15 mouse cellular contexts compared by ENCODE assay signal in the genomic region with DNA sequence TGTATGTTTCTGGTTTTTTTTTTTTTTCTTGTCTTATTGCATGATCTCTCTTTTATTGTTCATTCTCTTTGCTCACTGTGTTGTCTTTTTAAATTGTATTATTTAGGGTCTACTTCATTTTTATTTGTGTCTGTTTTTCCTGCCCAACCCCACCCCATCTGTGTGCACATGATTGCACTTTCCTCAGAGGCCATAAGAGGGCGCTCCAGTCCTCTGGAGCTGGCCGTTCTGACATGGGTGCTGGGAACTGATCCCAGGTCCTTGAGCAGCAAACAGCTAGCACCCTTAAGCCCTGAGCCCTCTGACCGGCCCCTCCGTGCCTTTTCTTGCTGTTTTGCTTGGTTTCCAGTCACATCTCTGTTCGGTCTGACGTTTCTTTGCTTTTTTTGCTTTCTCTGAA. TPM values are rescaled to one million over a fixed set of nuclear protein-coding genes. Genes with fewer than 3 reads are reported as not detected.
DNase-seq lines count a peak whose midpoint lies in the region; ATAC-seq and TF ChIP-seq lines count a peak whose summit lies in the region.
"Had no signal": no experiment of that assay in that cellular context is flagged by ENCODE, and none has a peak within 500 bp of the region (broad histone marks: within the 10 kb centered on the region; RNA-seq: fewer than 3 reads in every experiment).

No protein-coding gene starts in this region.

- DNase-seq in gastrocnemius, adult 2 months: no peak
- DNase-seq in gastrocnemius, adult 18-20 months (ENCODE audit: low spot score): no peak
- DNase-seq in left cerebral cortex, adult 2 months (ENCODE audit: extremely low spot score in 1 of 2, low spot score in 2 of 2): no peak
- no peak for DNase-seq in left cerebral cortex, postnatal 36 days (ENCODE audit: low spot score in 2 of 2)
- DNase-seq in embryo, embryonic 9.5 days (ENCODE audit: extremely low spot score): no peak
- no peak for DNase-seq in urinary bladder, postnatal 10 days (ENCODE audit: low spot score)
- DNase-seq: cerebellum, adult 9-11 months; right cerebral cortex, postnatal 14 days; thymus, adult 18-20 months had no signal

- H3K4me2 ChIP-seq in intestine, postnatal 0 days (replicated peaks; ENCODE audit: low read depth): no peak overlapping the region
- H3K4me2 ChIP-seq: neural tube, embryonic 12.5 days had no signal

- H3K27ac ChIP-seq in gastrocnemius, adult 2 months: no peak overlapping the region
- no peak overlapping the region for H3K27ac ChIP-seq in left cerebral cortex, adult 2 months
- no peak overlapping the region for H3K27ac ChIP-seq in ES-Bruce4 (ENCODE audit: insufficient read depth, low read length)
- no peak overlapping the region for H3K27ac ChIP-seq in intestine, postnatal 0 days (ENCODE audit: low read depth, low read length)
- H3K27ac ChIP-seq: liver, embryonic 15.5 days; midbrain, embryonic 10.5 days; neural tube, embryonic 12.5 days had no signal

- no peaks in the 10 kb centered on the region for H3K9me3 ChIP-seq in ES-Bruce4 (replicated peaks; ENCODE audit: control insufficient read depth, insufficient read depth, low read length, poor library complexity, severe bottlenecking)
- no peaks in the 10 kb centered on the region for H3K9me3 ChIP-seq in intestine, postnatal 0 days (ENCODE audit: control insufficient read depth)
- H3K9me3 ChIP-seq: liver, embryonic 15.5 days had no signal

- TF ChIP-seq POLR2A in ES-Bruce4 (IDR thresholded peaks at IDR 0.05; ENCODE audit: insufficient read depth, low read length): no peak

- H3K27me3 ChIP-seq in ES-Bruce4 (ENCODE audit: control insufficient read depth, insufficient read depth, low read length, poor library complexity, severe bottlenecking): no peaks in the 10 kb centered on the region
- H3K27me3 ChIP-seq in intestine, postnatal 0 days (replicated peaks; ENCODE audit: control insufficient read depth, insufficient read depth, low read length): no peaks in the 10 kb centered on the region

- H3K4me3 ChIP-seq in gastrocnemius, adult 2 months: no peak overlapping the region
- no peak overlapping the region for H3K4me3 ChIP-seq in left cerebral cortex, adult 2 months
- no peak overlapping the region for H3K4me3 ChIP-seq in ES-Bruce4 (ENCODE audit: low read depth, low read length)
- no peak overlapping the region for H3K4me3 ChIP-seq in intestine, postnatal 0 days (ENCODE audit: low read depth, low read length)
- H3K4me3 ChIP-seq: liver, embryonic 15.5 days had no signal

- intact Hi-C loops in gastrocnemius, adult 2 months (cut with DNase I): no loop called here
- intact Hi-C loops in left cerebral cortex, adult 2 months (cut with DNase I): no loop called here
- intact Hi-C loops in left cerebral cortex, postnatal 36 days (cut with DNase I): no loop called here

- no peak for TF ChIP-seq EP300 in ES-Bruce4 (IDR thresholded peaks at IDR 0.05; ENCODE audit: insufficient read depth, low read depth, low read length)

- H3K36me3 ChIP-seq in ES-Bruce4 (ENCODE audit: control insufficient read depth, insufficient read depth, low read length, poor library complexity, severe bottlenecking): no peaks in the 10 kb centered on the region
- H3K36me3 ChIP-seq in intestine, postnatal 0 days (ENCODE audit: control insufficient read depth, insufficient read depth): peaks cover 28% of the 10 kb centered on the region

- peaks cover 4% of the 10 kb centered on the region for H3K4me1 ChIP-seq in ES-Bruce4 (ENCODE audit: control insufficient read depth, insufficient read depth, low read length)
- no peaks in the 10 kb centered on the region for H3K4me1 ChIP-seq in intestine, postnatal 0 days (replicated peaks; ENCODE audit: control insufficient read depth, insufficient read depth, low read length)

- ATAC-seq in intestine, postnatal 0 days: no peak
- ATAC-seq: inflammation-experienced regulatory T-cells, adult 6 months had no signal

- H3K9ac ChIP-seq in ES-Bruce4 (ENCODE audit: low read depth, poor library complexity, severe bottlenecking): no peak overlapping the region
- no peak overlapping the region for H3K9ac ChIP-seq in intestine, postnatal 0 days (ENCODE audit: low read depth, low read length)
- H3K9ac ChIP-seq: liver, embryonic 15.5 days; neural tube, embryonic 12.5 days had no signal

- peak; percentile 29; the same call in 1 of the 2 replicates for TF ChIP-seq CTCF in gastrocnemius, adult 2 months (IDR thresholded peaks at IDR 0.05)
- TF ChIP-seq CTCF in left cerebral cortex, adult 2 months (IDR thresholded peaks at IDR 0.05): peak; percentile 20
- TF ChIP-seq CTCF in ES-Bruce4 (IDR thresholded peaks at IDR 0.05; ENCODE audit: low read depth, low read length): peak; percentile 71
- peak; percentile 58 for TF ChIP-seq CTCF in intestine, postnatal 0 days (IDR thresholded peaks at IDR 0.05; ENCODE audit: low read depth)

- WGBS in intestine, postnatal 0 days: 91% methylated on average over 6 of the region's 6 CpGs

RNA-seq across cellular contexts. Expression of a gene that starts 3.2 kb away (rescaled TPM):
- total RNA-seq in gastrocnemius, adult 2 months (2021): 1 to 10 TPM; 3.9 to 9.7 TPM
- 10 to 100 TPM in 1 of 2 experiments, 1 to 10 TPM in 1; 5.2 to 10.5 TPM for total RNA-seq in gastrocnemius, adult 18-20 months (2021)
- 1 to 10 TPM; 5.6 to 8.0 TPM for total RNA-seq in left cerebral cortex, adult 2 months (2021)
- 1 to 10 TPM; 4.7 to 7.6 TPM for total RNA-seq in left cerebral cortex, postnatal 36 days (2021)
- 156 and 164 TPM in 2 replicates for polyA plus RNA-seq in ES-Bruce4 (2011; ENCODE audit: insufficient read depth, insufficient read length, low read depth, missing spikeins)
- polyA plus RNA-seq in intestine, postnatal 0 days (2015; fragmentation: Nextera tagmentation; extraction: Ambion mirVana): 109 and 117 TPM in 2 replicates

RNA-seq across cellular contexts. Expression of a gene that starts 4.7 kb away (rescaled TPM):
- 1 to 10 TPM; 6.7 to 7.2 TPM for total RNA-seq in gastrocnemius, adult 2 months (2021)
- total RNA-seq in gastrocnemius, adult 18-20 months (2021): 1 to 10 TPM; 6.6 to 7.6 TPM
- total RNA-seq in left cerebral cortex, adult 2 months (2021): 10 to 100 TPM; 13.5 to 13.8 TPM
- total RNA-seq in left cerebral cortex, postnatal 36 days (2021): 10 to 100 TPM; 10.3 to 13.0 TPM
- polyA plus RNA-seq in ES-Bruce4 (2011; ENCODE audit: insufficient read depth, insufficient read length, low read depth, missing spikeins): 10.6 and 11.0 TPM in 2 replicates
- polyA plus RNA-seq in intestine, postnatal 0 days (2015; fragmentation: Nextera tagmentation; extraction: Ambion mirVana): 2.2 and 2.5 TPM in 2 replicates

RNA-seq across cellular contexts. Expression of a gene that starts 7.4 kb away (rescaled TPM):
- total RNA-seq in gastrocnemius, adult 2 months (2021): 10 to 100 TPM; 70.9 to 75.1 TPM
- 10 to 100 TPM; 68.7 to 84.2 TPM for total RNA-seq in gastrocnemius, adult 18-20 months (2021)
- 100 to 1,000 TPM; 122 to 126 TPM for total RNA-seq in left cerebral cortex, adult 2 months (2021)
- 100 to 1,000 TPM; 122 TPM for total RNA-seq in left cerebral cortex, postnatal 36 days (2021)
- 54.6 and 61.1 TPM in 2 replicates for polyA plus RNA-seq in ES-Bruce4 (2011; ENCODE audit: insufficient read depth, insufficient read length, low read depth, missing spikeins)
- polyA plus RNA-seq in intestine, postnatal 0 days (2015; fragmentation: Nextera tagmentation; extraction: Ambion mirVana): 24.7 and 25.3 TPM in 2 replicates

RNA-seq across cellular contexts. Expression of a gene that starts 21.0 kb away (rescaled TPM):
- under 1 TPM; 0.25 to 0.28 TPM for total RNA-seq in gastrocnemius, adult 2 months (2021)
- total RNA-seq in gastrocnemius, adult 18-20 months (2021): under 1 TPM; 0.32 to 0.59 TPM
- under 1 TPM; 0.14 to 0.20 TPM for total RNA-seq in left cerebral cortex, adult 2 months (2021)
- under 1 TPM in 1 of 2 experiments, not detected in 1; 0.10 TPM for total RNA-seq in left cerebral cortex, postnatal 36 days (2021)
- polyA plus RNA-seq in ES-Bruce4 (2011; ENCODE audit: insufficient read depth, insufficient read length, low read depth, missing spikeins): not detected in 2 replicates
- 0.08 and 0.17 TPM in 2 replicates for polyA plus RNA-seq in intestine, postnatal 0 days (2015; fragmentation: Nextera tagmentation; extraction: Ambion mirVana)

RNA-seq across cellular contexts. Expression of a gene that starts 24.9 kb away (rescaled TPM):
- total RNA-seq in gastrocnemius, adult 2 months (2021): 1 to 10 TPM in 1 of 2 experiments, under 1 TPM in 1; 0.97 to 1.4 TPM
- total RNA-seq in gastrocnemius, adult 18-20 months (2021): 1 to 10 TPM in 1 of 2 experiments, under 1 TPM in 1; 0.75 to 1.3 TPM
- total RNA-seq in left cerebral cortex, adult 2 months (2021): 1 to 10 TPM; 3.5 TPM
- 1 to 10 TPM; 3.3 to 5.3 TPM for total RNA-seq in left cerebral cortex, postnatal 36 days (2021)
- polyA plus RNA-seq in ES-Bruce4 (2011; ENCODE audit: insufficient read depth, insufficient read length, low read depth, missing spikeins): 6.5 and 6.9 TPM in 2 replicates
- polyA plus RNA-seq in intestine, postnatal 0 days (2015; fragmentation: Nextera tagmentation; extraction: Ambion mirVana): 1.2 and 1.3 TPM in 2 replicates

Comparison
In these comparisons a context has a peak if more than half of its experiments do, and no peak if none do; other contexts are left out.
1. CTCF ChIP-seq: peak in every context shown above with its lines; median percentile 71 in ES-Bruce4; 58 in intestine, postnatal 0 days; 29 in gastrocnemius, adult 2 months; 20 in left cerebral cortex, adult 2 months.